Mouse (Mus musculus): ENCODE measurements at regions not wholly inside any gene's neighbourhood (a gene's known extent, or its start where the extent isn't known, plus 50 kb on each side); places are given as distances from the start of the nearest gene placed in this dataset.

- TF ChIP-seq POLR2A (IDR thresholded peaks at IDR 0.05; ENCODE audit: borderline replicate concordance, low read depth, low read length) (no peak), CTCF (IDR thresholded peaks at IDR 0.05; ENCODE audit: low read depth, low read length) (no peak)
Measured at GRCm38 (mm10) chr7:72400056-72400455, 93.6 kb upstream of the Mctp2 start.
